Mouse (Mus musculus) cerebellum, adult 2 months (tissue): ENCODE results near the gene Cdc25b. TPM values are rescaled to one million over a fixed set of nuclear protein-coding genes. Genes with fewer than 3 reads are reported as not detected.
A peak's percentile ranks its signal among the peaks of the same experiment; 100 is the strongest.

ENCODE experiments used
- DNase-seq, 2 experiments: peaks; one replicate each; pipeline ENCODE4 v3.0.0; 2021
- H3K27ac ChIP-seq: fragments of 200-500 bp; 2 replicates; pipeline ENCODE4 v1.5.1; 2012; ENCODE audit warnings: low read length, control low read depth, inconsistent platforms; ENCODE audit not compliant: insufficient read depth
- H3K27me3 ChIP-seq: fragments of 200-500 bp; 2 replicates; pipeline ENCODE4 v1.6.1; 2012; ENCODE audit warnings: inconsistent platforms, mild to moderate bottlenecking, low read length, moderate library complexity; ENCODE audit not compliant: control insufficient read depth, insufficient read depth
- H3K4me1 ChIP-seq: fragments of 200-500 bp; 2 replicates; pipeline ENCODE4 v1.6.1; 2011; ENCODE audit warnings: low read length; ENCODE audit not compliant: control insufficient read depth, insufficient read depth
- H3K4me3 ChIP-seq: fragments of 200-500 bp; replicated peaks from 2 replicates; pipeline ENCODE3; 2011; ENCODE audit warnings: mild to moderate bottlenecking, low read depth, low read length, control low read depth; ENCODE audit not compliant: insufficient read depth
- CTCF ChIP-seq: fragments of 200-500 bp; IDR thresholded peaks from 2 replicates; pipeline ENCODE4 v1.5.1; 2011; ENCODE audit warnings: low read depth, mild to moderate bottlenecking, control low read depth, low read length, moderate library complexity, borderline replicate concordance; ENCODE audit not compliant: insufficient read depth
- POLR2A ChIP-seq: fragments of 200-500 bp; IDR thresholded peaks from 2 replicates; pipeline ENCODE4 v1.6.1; 2011; ENCODE audit warnings: low read length, control low read depth, borderline replicate concordance; ENCODE audit not compliant: insufficient read depth
- WGBS: fragments of 180-500 bp; shearing (Covaris S2); methylation state at CpG from one replicate; pipeline ENCODE4 v1.1.7; 2018; 5-methylcytosine and 5-hydroxymethylcytosine counted together
- polyA plus RNA-seq: library from polyadenylated mRNA; depleted of rRNA; stranded (reverse); fragments of >200 nt; gene quantifications from 2 replicates; pipeline ENCODE4 v1.2.3, GENCODE M21; 2012

Cdc25b gene
- polyA plus RNA-seq, 1 experiment, result 26.4 TPM

- Histone ChIP-seq H3K4me1 (peaks cover 6% of the 10 kb centered on the region; the same call in 1 of the 2 replicates), H3K4me3 (no peak overlapping the region), H3K27me3 (no peaks in the 10 kb centered on the region), H3K27ac (no peak overlapping the region)
- TF ChIP-seq POLR2A (no peak), CTCF (no peak)
- DNase-seq, result no peak
- 50% methylated on average over 5 of the region's 5 CpGs for WGBS
These were observed 3.0 kb downstream of the Cdc25b start for GRCm38 (mm10) chr2:131189521-131190309.

- 47% methylated on average over 10 of the region's 10 CpGs for WGBS
These were observed 3.7 kb downstream of the Cdc25b start for GRCm38 (mm10) chr2:131190344-131191004.

GRCm38 (mm10) chr2:131191005-131191390 is 4.2 kb downstream of the Cdc25b start:
- no peak for TF ChIP-seq CTCF
- TF ChIP-seq POLR2A, result no peak
- DNase-seq, result no peak
- no peaks in the 10 kb centered on the region for H3K27me3 ChIP-seq
- no peak overlapping the region for H3K4me3 ChIP-seq
- no peak overlapping the region for H3K27ac ChIP-seq
- peaks cover 3% of the 10 kb centered on the region; the same call in 1 of the 2 replicates for H3K4me1 ChIP-seq
- WGBS, result 67% methylated on average over 7 of the region's 7 CpGs

More at GRCm38 (mm10) chr2:131190344-131191004, 3.7 kb downstream of the Cdc25b start:
- H3K4me3 ChIP-seq, result no peak overlapping the region
- no peaks in the 10 kb centered on the region for H3K27me3 ChIP-seq
- H3K27ac ChIP-seq, result no peak overlapping the region
- TF ChIP-seq CTCF (no peak), POLR2A (no peak)
- no peak for DNase-seq
- H3K4me1 ChIP-seq, result peaks cover 6% of the 10 kb centered on the region; the same call in 1 of the 2 replicates

GRCm38 (mm10) chr2:131196606-131197316 is 10.0 kb downstream of the Cdc25b start:
- 93% methylated on average over 16 of the region's 16 CpGs for WGBS
- H3K4me1 ChIP-seq, result peaks cover 7% of the 10 kb centered on the region; the same call in 1 of the 2 replicates
- no peak for TF ChIP-seq CTCF
- TF ChIP-seq POLR2A, result no peak
- H3K27me3 ChIP-seq, result no peaks in the 10 kb centered on the region
- no peak overlapping the region for H3K4me3 ChIP-seq
- H3K27ac ChIP-seq, result no peak overlapping the region
- no peak for DNase-seq

GRCm38 (mm10) chr2:131200710-131201109 is 14.0 kb downstream of the Cdc25b start:
- Histone ChIP-seq H3K27me3 (no peaks in the 10 kb centered on the region), H3K27ac (no peak overlapping the region), H3K4me3 (no peak overlapping the region), H3K4me1 (peaks cover 7% of the 10 kb centered on the region; the same call in 1 of the 2 replicates)
- TF ChIP-seq CTCF (no peak), POLR2A (no peak)
- 83% methylated on average over 2 of the region's 2 CpGs for WGBS
- no peak for DNase-seq

DNA sequence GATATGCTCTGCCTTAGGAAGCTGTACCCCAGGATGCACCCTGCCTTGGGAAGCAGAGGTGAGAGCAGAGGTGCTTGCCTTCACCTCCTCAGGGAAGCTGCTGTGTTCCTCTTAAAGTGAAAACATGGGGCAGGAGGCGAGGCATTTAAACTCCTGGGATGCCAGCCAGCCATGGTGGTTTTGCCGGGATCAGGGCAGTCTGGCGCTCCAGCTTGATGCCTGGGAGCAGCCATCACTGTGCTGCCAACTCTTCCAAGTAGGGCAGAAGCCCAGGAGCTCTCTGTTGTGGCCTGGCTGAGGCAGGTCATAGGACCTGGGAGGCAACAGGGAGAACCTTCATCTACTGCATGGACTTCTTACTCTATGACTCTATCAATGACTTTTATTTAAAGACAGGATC is 14.5 kb downstream of the Cdc25b start:
- peak; percentile 43 to 60 for DNase-seq
- Histone ChIP-seq H3K27ac (no peak overlapping the region), H3K4me1 (peaks cover 7% of the 10 kb centered on the region; the same call in 1 of the 2 replicates), H3K4me3 (no peak overlapping the region), H3K27me3 (no peaks in the 10 kb centered on the region)
- 16% methylated on average over 3 of the region's 3 CpGs for WGBS
- no peak for TF ChIP-seq POLR2A

- 95% methylated on average over 6 of the region's 6 CpGs for WGBS
- no peak for TF ChIP-seq POLR2A
- TF ChIP-seq CTCF, result no peak
- no peak overlapping the region for H3K27ac ChIP-seq
These were observed 17.2 kb downstream of the Cdc25b start for GRCm38 (mm10) chr2:131203816-131204409.

More at GRCm38 (mm10) chr2:131203816-131204409, 17.2 kb downstream of the Cdc25b start:
- peaks cover 7% of the 10 kb centered on the region; the same call in 1 of the 2 replicates for H3K4me1 ChIP-seq
- no peak for DNase-seq
- H3K27me3 ChIP-seq, result no peaks in the 10 kb centered on the region
- H3K4me3 ChIP-seq, result no peak overlapping the region
